Mouse (Mus musculus) neural tube, embryonic 15.5 days (tissue): ENCODE results near the gene Foxf2. TPM values are rescaled to one million over a fixed set of nuclear protein-coding genes. Genes with fewer than 3 reads are reported as not detected.

ENCODE experiments used
- ATAC-seq: fragments of 200-750 bp; cut with Nextera tagmentation; 2 replicates; pipeline ENCODE4 v1.8.0; 2017; ENCODE audit warnings: mild to moderate bottlenecking, moderate TSS enrichment, moderate library complexity; ENCODE audit not compliant: low FRiP score
- H3K27ac ChIP-seq: fragments of 300-500 bp; sonication (generic); replicated peaks from 2 replicates; pipeline ENCODE4 v1.5.1; 2015; ENCODE audit warnings: mild to moderate bottlenecking, inconsistent platforms
- H3K27me3 ChIP-seq: fragments of 300-500 bp; sonication (generic); replicated peaks from 2 replicates; pipeline ENCODE4 v1.6.1; 2015; ENCODE audit warnings: inconsistent platforms
- H3K36me3 ChIP-seq: fragments of 300-500 bp; sonication (generic); 2 replicates; pipeline ENCODE4 v1.6.1; 2015; ENCODE audit warnings: inconsistent platforms
- H3K4me1 ChIP-seq: fragments of 300-500 bp; sonication (generic); 2 replicates; pipeline ENCODE4 v1.6.1; 2015; ENCODE audit warnings: inconsistent platforms
- H3K4me2 ChIP-seq: fragments of 300-500 bp; sonication (generic); 2 replicates; pipeline ENCODE4 v1.6.1; 2015; ENCODE audit warnings: inconsistent platforms, mild to moderate bottlenecking, moderate library complexity
- H3K4me3 ChIP-seq: fragments of 300-500 bp; sonication (generic); replicated peaks from 2 replicates; pipeline ENCODE4 v1.5.1; 2015; ENCODE audit warnings: mild to moderate bottlenecking, inconsistent platforms
- H3K9ac ChIP-seq: fragments of 300-500 bp; sonication (generic); replicated peaks from 2 replicates; pipeline ENCODE4 v1.6.1; 2015; ENCODE audit warnings: mild to moderate bottlenecking, inconsistent platforms
- H3K9me3 ChIP-seq: fragments of 300-500 bp; sonication (generic); replicated peaks from 2 replicates; pipeline ENCODE4 v1.6.1; 2016; ENCODE audit warnings: inconsistent platforms
- WGBS: fragments of 180-500 bp; shearing (Covaris S2); methylation state at CpG from one replicate; pipeline ENCODE4 v1.1.7; 2015; ENCODE audit warnings: mixed read lengths; 5-methylcytosine and 5-hydroxymethylcytosine counted together
- polyA plus RNA-seq: library from polyadenylated mRNA; unstranded; fragments of >200 nt; fragmentation: Nextera tagmentation; extraction: Ambion mirVana; gene quantifications from 2 replicates; pipeline ENCODE4 v1.2.1, GENCODE M21; 2015

The Foxf2 gene
- polyA plus RNA-seq, 1 experiment from 2014 or later, result 4.5 TPM

- Histone ChIP-seq H3K27ac (no peak overlapping the region), H3K4me3 (peak overlapping the region; percentile 45), H3K9ac (peak overlapping the region; percentile 26; the same call in 1 of the 2 replicates), H3K4me1 (peaks cover 36% of the 10 kb centered on the region), H3K36me3 (no peaks in the 10 kb centered on the region), H3K27me3 (peaks cover 95% of the 10 kb centered on the region), H3K9me3 (no peaks in the 10 kb centered on the region), H3K4me2 (peak overlapping the region; percentile 79)
- WGBS, result 2% methylated on average over 24 of the region's 24 CpGs
- ATAC-seq, result no peak
These were observed 1.5 kb downstream of the Foxf2 start for GRCm38 (mm10) chr13:31626991-31627625.

- no peak for ATAC-seq
- Histone ChIP-seq H3K36me3 (no peaks in the 10 kb centered on the region), H3K27ac (no peak overlapping the region), H3K4me2 (peak overlapping the region; percentile 13; the same call in 1 of the 2 replicates), H3K4me3 (peak overlapping the region; percentile 45), H3K9ac (no peak overlapping the region), H3K9me3 (no peaks in the 10 kb centered on the region), H3K27me3 (peaks cover 95% of the 10 kb centered on the region), H3K4me1 (peaks cover 36% of the 10 kb centered on the region)
- WGBS, result 5% methylated on average over 8 of the region's 8 CpGs
These were observed 2.5 kb downstream of the Foxf2 start for GRCm38 (mm10) chr13:31627864-31628690.

- H3K4me1 ChIP-seq, result peaks cover 36% of the 10 kb centered on the region
- ATAC-seq, result no peak
- H3K36me3 ChIP-seq, result no peaks in the 10 kb centered on the region
- H3K27ac ChIP-seq, result no peak overlapping the region
- WGBS, result 4% methylated on average over 14 of the region's 14 CpGs
- 0 out of 2 replicates have a peak overlapping the region, but pooled peaks have one; percentile 6 for H3K9ac ChIP-seq
- peaks cover 96% of the 10 kb centered on the region for H3K27me3 ChIP-seq
- no peaks in the 10 kb centered on the region for H3K9me3 ChIP-seq
- peak overlapping the region; percentile 57 for H3K4me2 ChIP-seq
- H3K4me3 ChIP-seq, result peak overlapping the region; percentile 45
These were observed 3.1 kb downstream of the Foxf2 start for GRCm38 (mm10) chr13:31628691-31629180.

GRCm38 (mm10) chr13:31629321-31629851 lies 3.8 kb downstream of the Foxf2 start:
- under 1% methylated on average over 40 of the region's 40 CpGs for WGBS
- no peak for ATAC-seq

GRCm38 (mm10) chr13:31630051-31630450 lies 4.4 kb downstream of the Foxf2 start:
- Histone ChIP-seq H3K36me3 (no peaks in the 10 kb centered on the region), H3K4me1 (peaks cover 33% of the 10 kb centered on the region), H3K27ac (no peak overlapping the region), H3K9ac (no peak overlapping the region), H3K4me3 (peak overlapping the region; percentile 45), H3K9me3 (no peaks in the 10 kb centered on the region), H3K4me2 (peak overlapping the region; percentile 57), H3K27me3 (peaks cover 87% of the 10 kb centered on the region)
- ATAC-seq, result no peak
- WGBS, result 2% methylated on average over 12 of the region's 12 CpGs

More at GRCm38 (mm10) chr13:31629321-31629851, 3.8 kb downstream of the Foxf2 start:
- Histone ChIP-seq H3K4me2 (peak overlapping the region; percentile 57), H3K27me3 (peaks cover 93% of the 10 kb centered on the region), H3K27ac (no peak overlapping the region), H3K9ac (peak overlapping the region; percentile 6; the same call in 1 of the 2 replicates), H3K36me3 (no peaks in the 10 kb centered on the region), H3K4me1 (peaks cover 36% of the 10 kb centered on the region), H3K9me3 (no peaks in the 10 kb centered on the region), H3K4me3 (peak overlapping the region; percentile 45)

- H3K4me2 ChIP-seq, result peak overlapping the region; percentile 57
- no peaks in the 10 kb centered on the region for H3K9me3 ChIP-seq
- H3K27ac ChIP-seq, result no peak overlapping the region
- ATAC-seq, result no peak
- peaks cover 82% of the 10 kb centered on the region for H3K27me3 ChIP-seq
- no peaks in the 10 kb centered on the region for H3K36me3 ChIP-seq
- WGBS, result 6% methylated on average over 10 of the region's 10 CpGs
- no peak overlapping the region for H3K9ac ChIP-seq
- H3K4me3 ChIP-seq, result peak overlapping the region; percentile 45; the same call in 1 of the 2 replicates
- H3K4me1 ChIP-seq, result peaks cover 28% of the 10 kb centered on the region
These were observed 4.9 kb downstream of the Foxf2 start for GRCm38 (mm10) chr13:31630551-31630950.

GRCm38 (mm10) chr13:31631291-31631690 lies 5.7 kb downstream of the Foxf2 start:
- no peak for ATAC-seq
- H3K4me2 ChIP-seq, result no peak overlapping the region
- no peak overlapping the region for H3K27ac ChIP-seq
- H3K4me3 ChIP-seq, result no peak overlapping the region
- H3K9ac ChIP-seq, result no peak overlapping the region
- no peaks in the 10 kb centered on the region for H3K9me3 ChIP-seq
- WGBS, result 8% methylated on average over 3 of the region's 3 CpGs
- H3K27me3 ChIP-seq, result peaks cover 74% of the 10 kb centered on the region
- peaks cover 21% of the 10 kb centered on the region for H3K4me1 ChIP-seq
- H3K36me3 ChIP-seq, result no peaks in the 10 kb centered on the region

- Histone ChIP-seq H3K9ac (no peak overlapping the region), H3K4me1 (peaks cover 13% of the 10 kb centered on the region), H3K9me3 (no peaks in the 10 kb centered on the region), H3K36me3 (no peaks in the 10 kb centered on the region), H3K27ac (no peak overlapping the region), H3K4me3 (no peak overlapping the region), H3K4me2 (no peak overlapping the region), H3K27me3 (peaks cover 63% of the 10 kb centered on the region)
- ATAC-seq, result peak; percentile 19; the same call in 1 of the 2 replicates
- under 1% methylated on average over 13 of the region's 13 CpGs for WGBS
These were observed 6.8 kb downstream of the Foxf2 start for GRCm38 (mm10) chr13:31632450-31632849.

GRCm38 (mm10) chr13:31633259-31633658 lies 7.6 kb downstream of the Foxf2 start:
- peaks cover 13% of the 10 kb centered on the region for H3K4me1 ChIP-seq
- H3K4me2 ChIP-seq, result no peak overlapping the region
- peaks cover 55% of the 10 kb centered on the region for H3K27me3 ChIP-seq
- ATAC-seq, result no peak
- WGBS, result 91% methylated on average over 4 of the region's 4 CpGs
- no peak overlapping the region for H3K4me3 ChIP-seq
- H3K9ac ChIP-seq, result no peak overlapping the region
- H3K27ac ChIP-seq, result no peak overlapping the region
- no peaks in the 10 kb centered on the region for H3K9me3 ChIP-seq
- H3K36me3 ChIP-seq, result no peaks in the 10 kb centered on the region

- WGBS, result 61% methylated on average over 4 of the region's 4 CpGs
- Histone ChIP-seq H3K27me3 (peaks cover 32% of the 10 kb centered on the region), H3K4me3 (no peak overlapping the region), H3K9ac (no peak overlapping the region), H3K4me1 (no peaks in the 10 kb centered on the region), H3K4me2 (no peak overlapping the region), H3K27ac (no peak overlapping the region), H3K36me3 (no peaks in the 10 kb centered on the region), H3K9me3 (no peaks in the 10 kb centered on the region)
- no peak for ATAC-seq
These were observed 9.9 kb downstream of the Foxf2 start for GRCm38 (mm10) chr13:31635546-31635945.

GRCm38 (mm10) chr13:31641517-31641916 lies 15.9 kb downstream of the Foxf2 start:
- H3K4me2 ChIP-seq, result no peak overlapping the region
- no peak overlapping the region for H3K4me3 ChIP-seq
- 93% methylated on average over 5 of the region's 5 CpGs for WGBS
- H3K27me3 ChIP-seq, result no peaks in the 10 kb centered on the region
- ATAC-seq, result no peak
- H3K27ac ChIP-seq, result no peak overlapping the region
- no peaks in the 10 kb centered on the region for H3K36me3 ChIP-seq
- H3K9ac ChIP-seq, result no peak overlapping the region
- no peaks in the 10 kb centered on the region for H3K4me1 ChIP-seq
- H3K9me3 ChIP-seq, result no peaks in the 10 kb centered on the region
